Mouse (Mus musculus) MEL (cell line): Measurements from ENCODE around the gene Olfr209.

Source experiments
- MAZ ChIP-seq: IDR thresholded peaks from 2 replicates; pipeline ENCODE4 v1.6.1; 2012; ENCODE audit warnings: low read depth, mild to moderate bottlenecking, inconsistent platforms, low read length, improper control_type of control experiment
- POLR2A ChIP-seq, 2 experiments: IDR thresholded peaks; 2 replicates each; pipeline ENCODE4 v1.6.1; 2011 to 2012; ENCODE audit warnings: low read length in 2 of 2, mild to moderate bottlenecking in 2 of 2, control low read depth in 1 of 2, improper control_type of control experiment in 1 of 2, low read depth in 1 of 2, moderate library complexity in 1 of 2; ENCODE audit not compliant: control insufficient read depth in 1 of 2, insufficient read depth in 1 of 2, poor library complexity in 1 of 2

- TF ChIP-seq MAZ = no peak
- no peak for TF ChIP-seq POLR2A (IDR thresholded peaks at IDR 0.05; ENCODE audit: control insufficient read depth in 1 of 2, insufficient read depth in 1 of 2, low read depth in 1 of 2, low read length in 2 of 2, poor library complexity in 1 of 2)
These were observed 37.3 kb upstream of the Olfr209 start for GRCm38 (mm10) chr16:59401102-59401501.
